In the genomic region with DNA sequence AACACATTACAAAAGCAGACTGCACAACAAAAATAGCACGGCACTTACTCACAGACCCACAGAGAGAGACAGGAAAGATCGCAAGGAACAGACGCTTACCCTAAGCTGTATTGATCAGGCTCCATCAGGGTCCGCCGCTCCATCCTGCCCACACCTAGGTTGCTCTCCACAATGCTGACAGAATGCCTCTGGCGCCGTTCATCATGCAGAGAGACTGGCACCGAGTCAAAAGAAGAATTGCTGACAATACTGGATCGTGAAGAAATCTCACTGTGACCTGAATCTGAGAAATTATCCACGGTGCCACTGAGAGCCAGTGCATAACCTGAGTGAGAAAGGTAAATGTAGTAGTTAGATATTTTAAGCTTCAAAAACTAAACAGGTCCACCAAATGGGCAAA, we compare ENCODE assay signal across 24 mouse cellular contexts.
DNase-seq lines count a peak whose midpoint lies in the region; ATAC-seq and TF ChIP-seq lines count a peak whose summit lies in the region.
"Had no signal": no experiment of that assay in that cellular context is flagged by ENCODE, and none has a peak within 500 bp of the region (broad histone marks: within the 10 kb centered on the region; RNA-seq: fewer than 3 reads in every experiment).

No protein-coding gene starts in this region.

- DNase-seq in layer of hippocampus, adult 2 months (ENCODE audit: low spot score in 2 of 2) = no peak
- DNase-seq in layer of hippocampus, postnatal 10 days (ENCODE audit: low spot score in 2 of 2) = no peak
- peak; percentile 64 to 79 for DNase-seq in cerebellum, adult 2 months
- peak; percentile 70 for DNase-seq in cerebellum, postnatal 14 days
- DNase-seq in lung, postnatal 10 days = no peak
- no peak for DNase-seq in gastrocnemius, postnatal 14 days
- DNase-seq: adrenal gland, adult 8-10 months; heart, postnatal 10 days; kidney, adult 18-20 months; liver, postnatal 0 days; lung, postnatal 14 days; midbrain, embryonic 14.5 days; retina, postnatal 1 day; right cerebral cortex, postnatal 25 days; thymus, postnatal 14 days had no signal

- ATAC-seq in monocyte, adult 5-6 weeks (replicated peaks; ENCODE audit: insufficient number of reproducible peaks, low FRiP score, low TSS enrichment, poor library complexity, severe bottlenecking) = no peak
- ATAC-seq: activated CD4-positive, CD25-positive, alpha-beta regulatory T cell, adult 4 months; forebrain, embryonic 13.5 days; inflammation-experienced regulatory T-cells, adult 6 months; liver, postnatal 0 days had no signal

- H3K4me1 ChIP-seq in cerebellum, adult 2 months (ENCODE audit: control insufficient read depth, insufficient read depth, low read length) = peaks cover 9% of the 10 kb centered on the region; the same call in 1 of the 2 replicates
- H3K4me1 ChIP-seq: forebrain, embryonic 13.5 days; limb, embryonic 12.5 days; neural tube, embryonic 13.5 days had no signal

- no peaks in the 10 kb centered on the region for H3K27me3 ChIP-seq in cerebellum, adult 2 months (ENCODE audit: control insufficient read depth, insufficient read depth, low read length)
- H3K27me3 ChIP-seq: forebrain, embryonic 13.5 days; heart, embryonic 12.5 days; limb, embryonic 12.5 days; neural tube, embryonic 13.5 days had no signal

- 22% methylated on average over 10 of the region's 10 CpGs for WGBS in cerebellum, adult 2 months

- intact Hi-C loops in gastrocnemius, postnatal 14 days (cut with DNase I; ENCODE audit: low total_unique reads) = no loop called here

- peak overlapping the region; percentile 57 for H3K27ac ChIP-seq in layer of hippocampus, adult 2 months
- H3K27ac ChIP-seq in cerebellum, adult 2 months (ENCODE audit: insufficient read depth, low read length) = no peak overlapping the region; the same call in 1 of the 2 replicates
- H3K27ac ChIP-seq: forebrain, embryonic 13.5 days; kidney, postnatal 0 days; limb, embryonic 12.5 days; neural tube, embryonic 13.5 days had no signal

- no peak for TF ChIP-seq CTCF in layer of hippocampus, adult 2 months (conservative IDR thresholded peaks at IDR 0.05)
- TF ChIP-seq CTCF in cerebellum, adult 2 months (IDR thresholded peaks at IDR 0.05; ENCODE audit: borderline replicate concordance, insufficient read depth, low read depth, low read length) = no peak

- TF ChIP-seq POLR2A in cerebellum, adult 2 months (IDR thresholded peaks at IDR 0.05; ENCODE audit: borderline replicate concordance, insufficient read depth, low read length) = no peak

- H3K4me3 ChIP-seq in layer of hippocampus, adult 2 months = no peak overlapping the region
- H3K4me3 ChIP-seq in cerebellum, adult 2 months (replicated peaks; ENCODE audit: insufficient read depth, low read depth, low read length) = no peak overlapping the region
- H3K4me3 ChIP-seq: forebrain, embryonic 13.5 days; heart, embryonic 12.5 days; limb, embryonic 12.5 days; myocyte; neural tube, embryonic 13.5 days had no signal

Comparison
In these comparisons a context has a peak if more than half of its experiments do, and no peak if none do; other contexts are left out.
1. DNase-seq: peak in cerebellum, adult 2 months (2 of 2) and cerebellum, postnatal 14 days (2 of 2); none in layer of hippocampus, adult 2 months (0 of 2), layer of hippocampus, postnatal 10 days (0 of 2), lung, postnatal 10 days (single experiment) and gastrocnemius, postnatal 14 days (single experiment).